Mouse (Mus musculus) myocyte (in vitro differentiated cells): Measurements from ENCODE around the gene Wdr59. TPM values are rescaled to one million over a fixed set of nuclear protein-coding genes. Genes with fewer than 3 reads are reported as not detected.

Experiments
- H3K27me3 ChIP-seq: one replicate; pipeline ENCODE4 v1.6.1; 2011; ENCODE audit not compliant: control insufficient read depth, insufficient read depth, insufficient read length
- H3K36me3 ChIP-seq: one replicate; pipeline ENCODE4 v1.6.1; 2011; ENCODE audit not compliant: control insufficient read depth, insufficient read depth
- H3K4me2 ChIP-seq: one replicate; pipeline ENCODE4 v1.6.1; 2011; ENCODE audit warnings: low read depth, control low read depth
- H3K4me3 ChIP-seq: one replicate; pipeline ENCODE4 v1.5.1; 2011; ENCODE audit warnings: mild to moderate bottlenecking, control low read depth, moderate library complexity
- H3K79me2 ChIP-seq: one replicate; pipeline ENCODE4 v1.6.1; 2011; ENCODE audit not compliant: control insufficient read depth, insufficient read depth
- H3ac ChIP-seq: one replicate; pipeline ENCODE4 v1.6.1; 2011; ENCODE audit not compliant: control insufficient read depth, insufficient read length
- CEBPB ChIP-seq: IDR thresholded peaks from 2 replicates; pipeline ENCODE4 v1.6.1; 2011; ENCODE audit warnings: mild to moderate bottlenecking, moderate library complexity; ENCODE audit not compliant: poor library complexity, insufficient read depth, severe bottlenecking
- E2F4 ChIP-seq: IDR thresholded peaks from one replicate; pipeline ENCODE4 v1.6.1; 2011; ENCODE audit warnings: mild to moderate bottlenecking, control low read depth, moderate library complexity; ENCODE audit not compliant: insufficient read depth
- MAX ChIP-seq: IDR thresholded peaks from one replicate; pipeline ENCODE4 v1.6.1; 2011; ENCODE audit warnings: low read depth, mild to moderate bottlenecking, control low read depth
- MYOD1 ChIP-seq, 3 experiments: IDR thresholded peaks; one replicate each; pipeline ENCODE4 v1.6.1; 2011; ENCODE audit warnings: control low read depth in 2 of 3, low read depth in 2 of 3, mild to moderate bottlenecking in 2 of 3, moderate library complexity in 1 of 3; ENCODE audit not compliant: insufficient read length in 2 of 3, control insufficient read depth in 1 of 3
- MYOG ChIP-seq, 3 experiments: IDR thresholded peaks; one replicate each; pipeline ENCODE4 v1.6.1; 2011; ENCODE audit warnings: control low read depth in 2 of 3, low read depth in 2 of 3, mild to moderate bottlenecking in 2 of 3; ENCODE audit not compliant: insufficient read length in 2 of 3, control insufficient read depth in 1 of 3, insufficient read depth in 1 of 3
- POLR2A ChIP-seq: IDR thresholded peaks from one replicate; pipeline ENCODE4 v1.6.1; 2011; ENCODE audit warnings: low read depth, mild to moderate bottlenecking, control low read depth, moderate library complexity; ENCODE audit not compliant: insufficient read length
- POLR2AphosphoS2 ChIP-seq: IDR thresholded peaks from one replicate; pipeline ENCODE4 v1.6.1; 2011; ENCODE audit warnings: low read depth, control low read depth; ENCODE audit not compliant: insufficient read length
- REST ChIP-seq: IDR thresholded peaks from one replicate; pipeline ENCODE4 v1.6.1; 2011; ENCODE audit warnings: mild to moderate bottlenecking, control low read depth, moderate library complexity; ENCODE audit not compliant: insufficient read depth, insufficient read length
- SRF ChIP-seq: IDR thresholded peaks from one replicate; pipeline ENCODE4 v1.6.1; 2011; ENCODE audit warnings: low read depth; ENCODE audit not compliant: control insufficient read depth, insufficient read length
- TCF12 ChIP-seq: IDR thresholded peaks from one replicate; pipeline ENCODE4 v1.6.1; 2011; ENCODE audit warnings: mild to moderate bottlenecking, control low read depth; ENCODE audit not compliant: poor library complexity, insufficient read depth, severe bottlenecking
- TCF3 ChIP-seq: IDR thresholded peaks from one replicate; pipeline ENCODE4 v1.6.1; 2011; ENCODE audit warnings: low read depth, control low read depth; ENCODE audit not compliant: insufficient read length
- USF1 ChIP-seq: IDR thresholded peaks from one replicate; pipeline ENCODE4 v1.6.1; 2011; ENCODE audit warnings: low read depth, mild to moderate bottlenecking, control low read depth, moderate library complexity
- polyA plus RNA-seq: library from polyadenylated mRNA; unstranded; fragments of >200 nt; fragmentation: generic; extraction: Trizol; gene quantifications from one replicate; pipeline ENCODE4 v1.2.1, GENCODE M21; 2012; ENCODE audit warnings: missing spikeins

Wdr59 gene
- polyA plus RNA-seq, 1 experiment = 10.2 TPM

GRCm38 (mm10) chr8:111563687-111564086, 41.8 kb upstream of the Wdr59 start:
- Histone ChIP-seq H3K4me2 (no peak overlapping the region), H3K79me2 (peaks cover 68% of the 10 kb centered on the region), H3K4me3 (no peak overlapping the region), H3K27me3 (no peaks in the 10 kb centered on the region), H3ac (no peak overlapping the region), H3K36me3 (no peaks in the 10 kb centered on the region)
- no peak for TF ChIP-seq POLR2AphosphoS2
- no peak for TF ChIP-seq CEBPB
- TF ChIP-seq TCF12 = no peak
- no peak for TF ChIP-seq USF1
- no peak for TF ChIP-seq TCF3
- TF ChIP-seq REST = no peak
- TF ChIP-seq SRF = no peak
- TF ChIP-seq MYOD1 (IDR thresholded peaks at IDR 0.05; ENCODE audit: control insufficient read depth in 1 of 3, insufficient read length in 2 of 3, low read depth in 2 of 3) = no peak
- no peak for TF ChIP-seq E2F4
- TF ChIP-seq MYOG (IDR thresholded peaks at IDR 0.05; ENCODE audit: control insufficient read depth in 1 of 3, insufficient read depth in 1 of 3, insufficient read length in 2 of 3, low read depth in 2 of 3) = no peak
- TF ChIP-seq MAX = no peak
- no peak for TF ChIP-seq POLR2A

DNA sequence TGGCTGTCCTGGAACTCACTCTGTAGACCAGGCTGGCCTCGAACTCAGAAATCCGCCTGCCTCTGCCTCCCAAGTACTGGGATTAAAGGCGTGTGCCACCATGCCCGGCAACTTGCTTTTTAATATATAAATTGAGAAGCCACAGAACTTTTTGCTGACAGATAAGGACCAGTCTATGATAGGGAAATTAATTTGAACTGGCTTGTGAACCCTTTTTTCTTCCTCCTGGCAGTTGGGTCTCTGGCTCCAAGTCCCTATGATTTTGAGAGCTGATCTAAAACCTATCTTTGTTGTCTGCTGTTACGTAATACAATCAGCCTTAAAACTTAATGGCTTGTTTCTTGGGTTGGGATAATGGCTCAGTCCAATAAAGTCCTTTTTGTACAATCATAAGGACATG, 41.2 kb upstream of the Wdr59 start:
- no peak overlapping the region for H3K4me2 ChIP-seq
- no peak overlapping the region for H3K4me3 ChIP-seq
- H3ac ChIP-seq = no peak overlapping the region
- peaks cover 62% of the 10 kb centered on the region for H3K79me2 ChIP-seq
- TF ChIP-seq REST (no peak), CEBPB (no peak), MYOD1 (IDR thresholded peaks at IDR 0.05; ENCODE audit: control insufficient read depth in 1 of 3, insufficient read length in 2 of 3, low read depth in 2 of 3) (no peak), POLR2A (no peak), E2F4 (no peak), MAX (no peak), TCF12 (no peak), SRF (no peak), TCF3 (no peak), POLR2AphosphoS2 (no peak), USF1 (no peak), MYOG (IDR thresholded peaks at IDR 0.05; ENCODE audit: control insufficient read depth in 1 of 3, insufficient read depth in 1 of 3, insufficient read length in 2 of 3, low read depth in 2 of 3) (no peak)
- H3K27me3 ChIP-seq = no peaks in the 10 kb centered on the region
- no peaks in the 10 kb centered on the region for H3K36me3 ChIP-seq

DNA sequence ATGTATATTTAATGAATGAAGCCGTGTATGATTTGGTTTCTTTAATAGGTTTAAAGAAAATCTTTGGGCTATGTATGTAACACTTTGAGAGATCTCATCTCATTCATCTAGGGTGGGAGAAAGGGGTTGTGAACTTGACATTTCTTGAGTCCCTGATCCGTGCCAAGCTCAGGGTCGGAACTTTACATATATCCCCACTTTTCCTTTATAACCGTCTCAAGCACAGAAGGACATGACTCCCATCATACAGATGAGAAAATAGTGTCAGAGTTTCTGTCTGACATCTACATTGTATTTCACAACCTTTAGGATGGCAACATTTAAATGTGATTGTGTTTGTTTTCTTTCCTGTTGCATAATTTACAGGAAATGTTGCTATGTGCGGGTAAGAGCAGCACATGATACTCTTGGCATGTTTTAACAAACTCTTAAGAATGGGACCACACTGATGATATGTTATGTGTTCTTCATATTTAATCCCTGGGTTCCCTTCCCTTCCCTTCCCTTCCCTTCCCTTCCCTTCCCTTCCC, 40.4 kb upstream of the Wdr59 start:
- H3K4me2 ChIP-seq = no peak overlapping the region
- peaks cover 60% of the 10 kb centered on the region for H3K79me2 ChIP-seq
- no peaks in the 10 kb centered on the region for H3K36me3 ChIP-seq
- no peak overlapping the region for H3K4me3 ChIP-seq
- no peaks in the 10 kb centered on the region for H3K27me3 ChIP-seq
- TF ChIP-seq TCF12 (no peak), POLR2AphosphoS2 (no peak), CEBPB (no peak), SRF (no peak), MYOD1 (IDR thresholded peaks at IDR 0.05; ENCODE audit: control insufficient read depth in 1 of 3, insufficient read length in 2 of 3, low read depth in 2 of 3) (no peak), USF1 (no peak), REST (no peak), POLR2A (no peak), MAX (no peak), E2F4 (no peak), TCF3 (no peak)
- no peak overlapping the region for H3ac ChIP-seq

DNA sequence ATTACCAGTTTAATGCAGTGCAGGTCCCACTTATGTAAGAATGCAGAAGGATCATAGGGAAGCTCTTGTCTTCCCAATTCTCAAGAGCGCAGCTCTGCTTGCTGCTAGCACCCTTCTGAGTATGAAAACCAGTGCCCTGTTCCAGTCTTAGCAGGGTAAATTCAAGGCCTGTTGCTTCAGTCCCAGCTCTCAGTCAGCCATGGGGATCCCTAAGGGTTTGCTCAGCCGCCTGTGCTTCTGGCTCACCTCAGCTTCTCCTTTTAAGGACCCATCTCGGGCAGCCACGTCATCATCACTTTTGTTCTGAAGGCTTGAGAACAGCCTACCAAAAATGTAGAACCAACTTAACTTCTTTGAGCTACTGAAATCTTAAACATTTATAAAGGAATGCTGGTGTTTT, 39.9 kb upstream of the Wdr59 start:
- Histone ChIP-seq H3ac (no peak overlapping the region), H3K4me3 (no peak overlapping the region), H3K36me3 (no peaks in the 10 kb centered on the region), H3K27me3 (no peaks in the 10 kb centered on the region), H3K4me2 (no peak overlapping the region), H3K79me2 (peaks cover 60% of the 10 kb centered on the region)
- no peak for TF ChIP-seq SRF
- TF ChIP-seq MAX = no peak
- TF ChIP-seq POLR2AphosphoS2 = no peak
- TF ChIP-seq MYOD1 (IDR thresholded peaks at IDR 0.05; ENCODE audit: control insufficient read depth in 1 of 3, insufficient read length in 2 of 3, low read depth in 2 of 3) = no peak
- no peak for TF ChIP-seq TCF12
- no peak for TF ChIP-seq CEBPB
- TF ChIP-seq E2F4 = no peak
- TF ChIP-seq POLR2A = no peak
- TF ChIP-seq USF1 = no peak
- TF ChIP-seq MYOG (IDR thresholded peaks at IDR 0.05; ENCODE audit: control insufficient read depth in 1 of 3, insufficient read depth in 1 of 3, insufficient read length in 2 of 3, low read depth in 2 of 3) = no peak
- TF ChIP-seq TCF3 = no peak
- no peak for TF ChIP-seq REST
